Mouse (Mus musculus) left cerebral cortex, adult 6 months (tissue): ENCODE data around the gene Olfr73. TPM values are rescaled to one million over a fixed set of nuclear protein-coding genes. Genes with fewer than 3 reads are reported as not detected.

Experiments
- long read RNA-seq, 2 experiments: library from polyadenylated mRNA; unstranded; transcript quantifications; one replicate each; pipeline ENCODE4 v2.0.0; 2019 to 2020
- polyA plus RNA-seq: library from polyadenylated mRNA; unstranded; fragments of <200 nt; fragmentation: Nextera tagmentation; gene quantifications from 2 replicates; pipeline ENCODE4 v1.2.3, GENCODE M21; 2021

Gene Olfr73
- polyA plus RNA-seq = not detected in 2 replicates
- long read RNA-seq, experiment 1 = 0 reads
- long read RNA-seq, experiment 2 = 0 reads

DNA sequence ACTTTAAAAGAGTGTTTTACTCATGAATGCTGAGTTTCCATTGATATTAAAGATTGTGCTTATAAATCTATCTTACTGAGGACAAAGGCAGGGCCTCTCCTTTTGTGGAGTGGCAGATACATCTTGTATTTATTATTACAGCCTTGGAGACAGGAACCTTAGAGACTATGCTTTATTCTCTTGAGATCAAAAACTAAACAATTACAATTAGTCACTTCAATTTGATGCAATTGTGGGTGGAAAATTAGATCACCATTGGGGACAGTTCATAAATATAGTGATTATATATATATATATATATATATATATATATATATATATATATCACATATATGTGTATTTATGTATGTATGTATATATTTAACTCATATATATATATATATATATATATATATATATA, at the start of gene Olfr73:
Gene Olfr73 (minus strand): TSS at position 101 of the 400 bp plus-strand sequence.

DNA sequence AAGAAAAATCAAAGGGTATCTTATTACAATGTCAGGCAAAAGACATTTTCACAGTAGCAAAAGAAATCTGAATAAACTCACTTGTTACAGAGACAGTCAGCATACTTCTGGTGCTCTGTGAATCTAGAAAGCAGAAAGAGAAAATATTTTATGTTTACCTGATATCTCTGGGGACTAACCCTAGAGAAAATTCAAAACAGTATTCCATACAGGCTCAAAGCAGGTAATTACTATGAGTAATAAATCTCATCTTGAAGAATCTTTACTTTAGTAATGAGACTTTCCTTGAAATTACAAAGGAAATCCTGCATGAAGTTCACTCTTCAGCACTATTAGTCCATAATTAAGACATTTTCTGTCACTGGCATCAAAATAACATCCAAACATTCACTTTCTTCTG, 34.2 kb upstream of the Olfr73 start, which contains the start of gene Olfr1163:
Gene Olfr1163 (minus strand): TSS at position 101 of the 400 bp plus-strand sequence.

DNA sequence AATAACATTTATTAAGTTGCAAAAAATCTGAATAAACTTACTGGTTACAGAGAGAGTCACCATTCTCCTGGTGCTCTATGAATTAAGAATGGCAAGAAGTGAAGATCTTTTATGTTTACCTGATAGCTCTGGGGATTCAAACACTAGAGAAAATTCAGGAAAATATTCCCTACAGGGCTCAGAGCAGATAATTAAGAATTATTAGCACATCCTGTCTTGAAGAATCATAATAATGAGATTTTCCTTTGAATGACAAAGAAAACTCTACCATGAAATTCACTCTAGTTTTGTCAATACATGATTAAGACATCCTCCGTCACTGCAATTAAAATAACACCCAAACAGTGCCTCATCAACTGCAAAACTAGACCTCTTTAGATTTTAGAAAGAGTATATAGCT, 13.5 kb upstream of the Olfr73 start, which contains the start of gene Olfr1162:
Gene Olfr1162 (minus strand): TSS at position 101 of the 400 bp plus-strand sequence.

DNA sequence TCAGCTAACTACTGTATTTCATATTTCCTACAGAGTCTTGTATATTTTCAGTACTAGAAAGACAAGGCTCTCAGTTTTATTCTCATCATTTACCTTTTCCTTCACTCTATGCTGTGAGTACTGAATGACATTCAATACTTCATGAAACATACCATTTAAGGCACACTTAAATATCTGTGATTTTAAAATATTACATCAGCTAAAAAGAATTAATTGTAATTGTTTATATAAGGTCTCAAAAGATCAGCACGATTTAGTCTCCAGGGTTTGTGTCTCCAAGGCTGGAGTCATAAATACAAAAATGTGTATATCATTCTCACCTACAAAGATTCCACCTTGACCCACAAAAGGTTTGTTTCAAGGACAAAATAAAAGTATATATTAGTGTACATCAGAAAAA, 15.0 kb downstream of the Olfr73 start, which contains the start of gene Olfr1161:
Gene Olfr1161 (plus strand): TSS at position 301 of the 400 bp plus-strand sequence.

DNA sequence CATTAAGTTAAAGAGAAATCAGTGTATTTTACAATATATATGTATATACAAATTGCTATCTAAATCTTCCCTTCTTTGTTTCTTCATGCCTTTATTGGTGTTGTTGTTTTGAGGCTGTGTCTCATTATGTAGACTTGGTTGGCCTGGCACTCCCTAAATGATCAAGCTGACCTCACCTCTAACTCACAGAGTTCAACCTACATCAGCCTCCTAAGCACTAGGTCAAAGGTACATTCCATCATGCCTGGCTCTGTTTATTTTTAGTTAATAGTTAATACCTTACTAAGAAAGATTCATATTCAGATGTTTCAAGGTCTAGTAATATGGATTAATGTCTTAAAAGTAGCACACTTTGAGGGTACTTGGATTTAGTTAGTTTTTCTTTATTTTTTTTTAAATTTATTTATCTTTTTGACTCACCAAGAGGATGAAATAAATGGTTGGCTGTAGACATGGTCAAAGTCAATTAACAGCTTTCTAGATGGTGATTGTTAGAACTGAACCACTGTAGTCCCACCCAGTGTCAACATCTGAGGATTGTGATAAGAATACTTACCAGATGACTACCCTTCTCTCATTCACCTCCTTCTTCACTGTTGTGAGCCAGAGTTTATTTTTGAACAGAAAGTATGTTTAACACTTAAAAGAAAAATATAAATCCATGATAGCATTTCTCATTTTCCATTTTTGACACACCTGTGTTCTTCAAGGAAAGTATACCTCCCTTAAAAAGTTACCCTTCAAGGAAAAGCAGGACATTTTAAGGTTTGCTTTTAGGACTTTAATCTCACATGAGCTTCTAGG, 29.8 kb downstream of the Olfr73 start, which contains the start of gene Olfr1160:
Gene Olfr1160 (minus strand): TSS at position 754 of the 804 bp plus-strand sequence.

DNA sequence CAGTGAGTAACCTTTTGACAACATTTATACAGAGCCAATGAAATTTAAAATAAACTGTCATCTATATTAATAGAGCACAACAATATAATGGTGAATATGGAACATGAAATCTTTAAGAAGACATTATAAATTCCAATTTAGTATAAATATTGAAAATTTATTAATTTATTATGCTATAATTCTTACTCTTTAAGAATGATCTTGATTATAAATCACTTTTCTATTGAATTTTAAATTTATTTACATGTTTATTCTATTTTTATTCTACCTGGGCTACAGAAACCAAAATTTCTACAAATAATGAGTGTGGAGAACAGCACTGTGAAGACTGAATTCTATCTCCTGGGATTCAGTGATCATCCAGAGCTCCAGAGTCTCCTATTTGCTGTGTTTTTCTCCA, 47.7 kb downstream of the Olfr73 start, which contains the start of gene Olfr1158:
Gene Olfr1158 (plus strand): TSS at position 301 of the 400 bp plus-strand sequence.

Other genes with a start within 250 kb of the Olfr73 start
- not detected in 2 replicates for gene Olfr1143, start 237.1 kb downstream of the Olfr73 start, polyA plus RNA-seq
- gene Olfr1145, start 227.9 kb downstream of the Olfr73 start, polyA plus RNA-seq = not detected in 2 replicates
- not detected in 2 replicates for gene Olfr1148, start 207.2 kb downstream of the Olfr73 start, polyA plus RNA-seq
- gene Olfr1150-ps1, start 193.7 kb downstream of the Olfr73 start, polyA plus RNA-seq = not detected in 2 replicates
- not detected in 2 replicates for gene Olfr1151, start 181.8 kb downstream of the Olfr73 start, polyA plus RNA-seq
- not detected in 2 replicates for gene Olfr1152, start 171.2 kb downstream of the Olfr73 start, polyA plus RNA-seq
- not detected in 2 replicates for gene Olfr1153, start 142.7 kb downstream of the Olfr73 start, polyA plus RNA-seq
- not detected in 2 replicates for gene Olfr1154, start 132.5 kb downstream of the Olfr73 start, polyA plus RNA-seq
- gene Olfr1155, start 92.6 kb downstream of the Olfr73 start, polyA plus RNA-seq = not detected in 2 replicates
- not detected in 2 replicates for gene Olfr1156, start 84.6 kb downstream of the Olfr73 start, polyA plus RNA-seq
- not detected in 2 replicates for gene Olfr1157, start 69.4 kb downstream of the Olfr73 start, polyA plus RNA-seq
- not detected in 2 replicates for gene Olfr74, start 63.0 kb downstream of the Olfr73 start, polyA plus RNA-seq
- gene Olfr1158, start 47.6 kb downstream of the Olfr73 start, polyA plus RNA-seq = not detected in 2 replicates
- gene Olfr1160, start 29.4 kb downstream of the Olfr73 start, polyA plus RNA-seq = not detected in 2 replicates
- not detected in 2 replicates for gene Olfr1161, start 14.9 kb downstream of the Olfr73 start, polyA plus RNA-seq
- not detected in 2 replicates for gene Olfr1162, start 13.4 kb upstream of the Olfr73 start, polyA plus RNA-seq
- not detected in 2 replicates for gene Olfr1163, start 34.1 kb upstream of the Olfr73 start, polyA plus RNA-seq
- not detected in 2 replicates for gene Olfr1164, start 56.3 kb upstream of the Olfr73 start, polyA plus RNA-seq
- not detected in 2 replicates for gene Olfr1166, start 90.6 kb upstream of the Olfr73 start, polyA plus RNA-seq
- gene Olfr1167, start 117.5 kb upstream of the Olfr73 start, polyA plus RNA-seq = not detected in 2 replicates
- gene Olfr1168, start 144.2 kb upstream of the Olfr73 start, polyA plus RNA-seq = not detected in 2 replicates
- not detected in 2 replicates for gene Olfr1170, start 190.6 kb upstream of the Olfr73 start, polyA plus RNA-seq
- not detected in 2 replicates for gene Olfr1173, start 242.2 kb upstream of the Olfr73 start, polyA plus RNA-seq